Mouse (Mus musculus): Measurements from ENCODE around the gene Ruvbl2.

- no peak for TF ChIP-seq JUN (IDR thresholded peaks at IDR 0.05; ENCODE audit: insufficient read depth, low read depth, low read length)
- TF ChIP-seq EP300 (IDR thresholded peaks at IDR 0.05; ENCODE audit: low read length) = no peak
- no peak for TF ChIP-seq CHD2 (IDR thresholded peaks at IDR 0.05; ENCODE audit: low read length)
- no peak for TF ChIP-seq POLR2A (IDR thresholded peaks at IDR 0.05; ENCODE audit: low read depth, low read length)
- TF ChIP-seq NRF1 (IDR thresholded peaks at IDR 0.05; ENCODE audit: low read depth, low read length) = no peak
These were observed 29.5 kb downstream of the Ruvbl2 start for GRCm38 (mm10) chr7:45408351-45408750.

Measured in CH12.LX (cell line).